Mouse (Mus musculus): ENCODE measurements around the gene Dync1i2. TPM values are rescaled to one million over a fixed set of nuclear protein-coding genes. Genes with fewer than 3 reads are reported as not detected.

The Dync1i2 gene
- total RNA-seq, 2 experiments from 2014 or later = 39.0 to 39.6 TPM

- intact Hi-C loops (cut with DNase I) = no loop called here
- no peak for DNase-seq
These were observed 100.6 kb downstream of the Dync1i2 start for GRCm38 (mm10) chr2:71312067-71312466.

Other genes starting within 250 kb of the Dync1i2 start
- gene Dcaf17, start 156.4 kb upstream of the Dync1i2 start, total RNA-seq (2021) = 1 to 10 TPM; 3.6 to 3.9 TPM
- gene Mettl8, start 156.1 kb upstream of the Dync1i2 start, total RNA-seq (2021) = 1 to 10 TPM; 4.8 TPM
- under 1 TPM; 0.35 to 0.46 TPM for gene Cybrd1, start 93.8 kb upstream of the Dync1i2 start, total RNA-seq (2021)
- 100 to 1,000 TPM; 386 to 403 TPM for gene Slc25a12, start 156.0 kb downstream of the Dync1i2 start, total RNA-seq (2021)
- gene Hat1, start 177.3 kb downstream of the Dync1i2 start, total RNA-seq (2021) = 10 to 100 TPM; 16.0 to 17.0 TPM
- 10 to 100 TPM; 27.3 to 29.6 TPM for gene Metap1d, start 241.6 kb downstream of the Dync1i2 start, total RNA-seq (2021)

Measured in gastrocnemius, postnatal 36 days (tissue).